Mouse (Mus musculus) 3134 (cell line): Measurements from ENCODE around the gene Lmo7.
A peak's percentile ranks its signal among the peaks of the same experiment; 100 is the strongest.

Source experiments
- DNase-seq: peaks from one replicate; pipeline ENCODE4 v3.0.0-alpha.2; 2011; ENCODE audit warnings: low spot score; ENCODE audit not compliant: insufficient read length; ENCODE audit errors: extremely low read depth

Gene Lmo7

GRCm38 (mm10) chr14:101869661-101870060 is 139.9 kb downstream of the Lmo7 start:
- DNase-seq, result no peak

- peak; percentile 73 for DNase-seq
Measured at GRCm38 (mm10) chr14:101870171-101870902, 140.6 kb downstream of the Lmo7 start.

GRCm38 (mm10) chr14:101872846-101873245 is 143.1 kb downstream of the Lmo7 start:
- DNase-seq, result no peak

GRCm38 (mm10) chr14:101878346-101879049 is 148.7 kb downstream of the Lmo7 start:
- peak; percentile 16 for DNase-seq

GRCm38 (mm10) chr14:101879050-101879694 is 149.4 kb downstream of the Lmo7 start:
- DNase-seq, result peak; percentile 43

GRCm38 (mm10) chr14:101882966-101883365 is 153.2 kb downstream of the Lmo7 start:
- DNase-seq, result no peak

- DNase-seq, result no peak
Measured at GRCm38 (mm10) chr14:101883787-101884186, 154.0 kb downstream of the Lmo7 start.

- no peak for DNase-seq
Measured at GRCm38 (mm10) chr14:101886320-101886719, 156.6 kb downstream of the Lmo7 start.

- DNase-seq, result no peak
Measured at GRCm38 (mm10) chr14:101891903-101892448, 162.2 kb downstream of the Lmo7 start.

- no peak for DNase-seq
Measured at GRCm38 (mm10) chr14:101892496-101892895, 162.7 kb downstream of the Lmo7 start.

GRCm38 (mm10) chr14:101893215-101893614 is 163.5 kb downstream of the Lmo7 start:
- no peak for DNase-seq

- no peak for DNase-seq
Measured at GRCm38 (mm10) chr14:101898250-101898649, 168.5 kb downstream of the Lmo7 start.

- no peak for DNase-seq
Measured at GRCm38 (mm10) chr14:101901496-101901895, 171.7 kb downstream of the Lmo7 start.

GRCm38 (mm10) chr14:101901976-101902375 is 172.2 kb downstream of the Lmo7 start:
- no peak for DNase-seq

- DNase-seq, result no peak
Measured at GRCm38 (mm10) chr14:101903722-101904121, 174.0 kb downstream of the Lmo7 start.

- DNase-seq, result no peak
Measured at GRCm38 (mm10) chr14:101911983-101912382, 182.2 kb downstream of the Lmo7 start.

GRCm38 (mm10) chr14:101912392-101912791 is 182.6 kb downstream of the Lmo7 start:
- DNase-seq, result no peak

GRCm38 (mm10) chr14:101914321-101914720 is 184.6 kb downstream of the Lmo7 start:
- DNase-seq, result no peak

GRCm38 (mm10) chr14:101915867-101916266 is 186.1 kb downstream of the Lmo7 start:
- no peak for DNase-seq

- DNase-seq, result no peak
Measured at GRCm38 (mm10) chr14:101918471-101918870, 188.7 kb downstream of the Lmo7 start.

- DNase-seq, result no peak
Measured at GRCm38 (mm10) chr14:101927646-101928244, 198.0 kb downstream of the Lmo7 start.
